Mouse (Mus musculus) limb, embryonic 15.5 days (tissue): Measurements from ENCODE around the gene Mospd3. TPM values are rescaled to one million over a fixed set of nuclear protein-coding genes. Genes with fewer than 3 reads are reported as not detected.

ENCODE experiments used
- ATAC-seq: fragments of 200-750 bp; cut with Nextera tagmentation; 2 replicates; pipeline ENCODE4 v1.8.0; 2017; ENCODE audit warnings: low read depth, moderate TSS enrichment; ENCODE audit not compliant: insufficient number of reproducible peaks, low FRiP score, low TSS enrichment
- H3K27ac ChIP-seq: fragments of 300-500 bp; sonication (generic); 2 replicates; pipeline ENCODE4 v1.5.1; 2015; ENCODE audit warnings: moderate library complexity, mild to moderate bottlenecking, inconsistent platforms
- H3K27me3 ChIP-seq: fragments of 300-500 bp; sonication (generic); 2 replicates; pipeline ENCODE4 v1.6.1; 2015; ENCODE audit warnings: inconsistent platforms
- H3K36me3 ChIP-seq: fragments of 300-500 bp; sonication (generic); 2 replicates; pipeline ENCODE4 v1.6.1; 2015; ENCODE audit warnings: inconsistent platforms
- H3K4me1 ChIP-seq: fragments of 300-500 bp; sonication (generic); 2 replicates; pipeline ENCODE4 v1.6.1; 2015; ENCODE audit warnings: inconsistent platforms
- H3K4me2 ChIP-seq: fragments of 300-500 bp; sonication (generic); 2 replicates; pipeline ENCODE4 v1.6.1; 2015; ENCODE audit warnings: mild to moderate bottlenecking, inconsistent platforms
- H3K4me3 ChIP-seq: fragments of 300-500 bp; sonication (generic); 2 replicates; pipeline ENCODE4 v1.5.1; 2015; ENCODE audit warnings: mild to moderate bottlenecking, inconsistent platforms
- H3K9ac ChIP-seq: fragments of 300-500 bp; sonication (generic); 2 replicates; pipeline ENCODE4 v1.6.1; 2015; ENCODE audit warnings: inconsistent platforms
- H3K9me3 ChIP-seq: fragments of 300-500 bp; sonication (generic); 2 replicates; pipeline ENCODE4 v1.6.1; 2016; ENCODE audit warnings: inconsistent platforms
- WGBS: fragments of 180-500 bp; shearing (Covaris S2); methylation state at CpG from one replicate; pipeline ENCODE4 v1.1.7; 2015; 5-methylcytosine and 5-hydroxymethylcytosine counted together
- polyA plus RNA-seq: library from polyadenylated mRNA; unstranded; fragments of >200 nt; fragmentation: Nextera tagmentation; extraction: Ambion mirVana; gene quantifications from 2 replicates; pipeline ENCODE4 v1.2.1, GENCODE M21; 2015

The Mospd3 gene
- polyA plus RNA-seq, 1 experiment from 2014 or later = 41.8 TPM

DNA sequence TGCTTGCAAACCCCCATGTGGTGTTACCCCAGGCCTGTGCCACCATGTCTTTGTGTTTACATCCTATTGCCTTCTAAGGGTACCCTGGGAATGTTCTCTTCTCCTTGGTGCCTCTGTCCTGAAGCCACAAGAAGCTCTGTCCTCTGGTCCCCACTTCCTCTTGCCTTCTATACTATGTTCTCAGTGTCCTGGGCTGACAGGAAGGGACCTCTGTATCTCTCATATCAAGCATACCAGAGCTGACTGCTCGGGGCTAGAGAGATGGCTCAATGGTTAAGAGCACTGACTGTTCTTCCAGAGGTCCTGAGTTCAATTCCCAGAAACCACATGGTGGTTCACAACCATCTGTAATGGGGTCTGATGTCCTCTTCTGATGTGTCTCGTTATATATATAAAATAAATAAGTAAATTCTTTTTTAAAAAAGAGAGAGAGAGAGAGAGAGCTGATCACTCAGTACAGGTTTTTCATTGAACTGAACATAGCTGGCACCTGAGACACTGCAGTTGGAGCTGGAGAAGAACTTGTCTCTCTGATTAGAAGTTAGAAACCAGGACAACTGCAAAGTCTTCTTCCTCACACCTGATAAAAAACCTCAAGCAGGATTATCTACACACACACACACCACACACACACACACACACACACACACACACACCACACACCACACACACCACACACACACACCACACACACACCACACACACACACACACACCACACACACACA, 2.6 kb downstream of the Mospd3 start:
- peaks cover 20% of the 10 kb centered on the region for H3K4me1 ChIP-seq
- H3K9me3 ChIP-seq = no peaks in the 10 kb centered on the region
- H3K27me3 ChIP-seq = no peaks in the 10 kb centered on the region
- no peak overlapping the region for H3K9ac ChIP-seq
- ATAC-seq = no peak
- no peak overlapping the region for H3K4me3 ChIP-seq
- H3K36me3 ChIP-seq = peaks cover 12% of the 10 kb centered on the region
- no peak overlapping the region for H3K27ac ChIP-seq
- 88% methylated on average over 2 of the region's 2 CpGs for WGBS
- no peak overlapping the region for H3K4me2 ChIP-seq

DNA sequence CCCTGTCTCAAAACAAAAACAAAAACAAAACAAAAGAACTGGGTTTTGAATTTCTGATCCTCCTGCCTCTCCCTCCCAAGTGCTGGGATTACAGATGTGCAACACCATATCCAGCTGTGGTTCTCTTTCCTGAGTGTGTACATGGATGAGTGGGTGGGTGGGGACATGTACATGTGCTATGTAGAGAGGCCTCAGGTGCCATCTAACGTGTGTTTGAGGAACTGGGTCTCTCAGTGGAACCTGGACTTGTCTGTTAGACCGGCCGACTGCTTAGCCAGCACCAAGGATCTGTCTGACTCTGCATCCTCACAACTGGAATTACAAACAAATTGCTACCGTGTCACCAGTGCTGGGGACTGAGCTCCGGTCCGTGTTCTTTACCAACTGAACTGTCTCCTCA, 3.2 kb downstream of the Mospd3 start:
- no peak overlapping the region for H3K4me3 ChIP-seq
- no peak overlapping the region for H3K27ac ChIP-seq
- no peak overlapping the region for H3K9ac ChIP-seq
- H3K36me3 ChIP-seq = peaks cover 12% of the 10 kb centered on the region
- ATAC-seq = no peak
- no peaks in the 10 kb centered on the region for H3K27me3 ChIP-seq
- 93% methylated on average over 6 of the region's 6 CpGs for WGBS
- no peaks in the 10 kb centered on the region for H3K9me3 ChIP-seq
- no peak overlapping the region for H3K4me2 ChIP-seq
- H3K4me1 ChIP-seq = peaks cover 18% of the 10 kb centered on the region

DNA sequence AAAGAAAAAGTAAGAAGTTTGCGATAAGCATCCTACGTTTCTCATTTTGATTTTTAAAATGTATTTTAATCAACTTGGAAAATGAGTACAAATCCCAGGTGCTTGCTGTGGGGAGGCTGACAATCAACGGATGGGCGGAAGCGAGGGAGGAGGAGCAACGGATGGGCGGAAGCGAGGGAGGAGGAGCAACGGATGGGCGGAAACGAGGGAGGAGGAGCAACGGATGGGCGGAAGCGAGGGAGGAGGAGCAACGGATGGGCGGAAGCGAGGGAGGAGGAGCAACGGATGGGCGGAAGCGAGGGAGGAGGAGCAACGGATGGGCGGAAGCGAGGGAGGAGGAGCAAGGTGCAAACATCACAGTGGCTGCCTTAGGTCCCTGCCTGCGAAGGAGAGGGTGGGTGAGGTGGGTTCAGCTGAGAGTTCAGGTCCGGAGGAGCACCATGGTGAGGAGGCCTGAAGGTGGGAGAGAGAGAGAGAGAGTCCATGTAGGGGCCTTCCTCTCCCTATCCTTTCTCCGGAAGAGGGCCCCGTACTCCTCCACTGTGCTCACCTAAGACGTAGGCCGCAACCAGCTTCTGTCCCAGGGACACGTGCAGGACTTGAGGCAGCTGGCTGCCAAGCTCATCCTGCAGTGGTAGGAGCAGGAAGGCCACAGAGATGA, 4.1 kb downstream of the Mospd3 start:
- 35% methylated on average over 29 of the region's 30 CpGs for WGBS
- Histone ChIP-seq H3K4me2 (0 out of 2 replicates have a peak overlapping the region, but pooled peaks have one; percentile 20), H3K9me3 (no peaks in the 10 kb centered on the region), H3K27me3 (no peaks in the 10 kb centered on the region), H3K4me3 (peak overlapping the region; percentile 7; the same call in 1 of the 2 replicates), H3K27ac (no peak overlapping the region), H3K36me3 (peaks cover 12% of the 10 kb centered on the region), H3K9ac (no peak overlapping the region), H3K4me1 (peaks cover 14% of the 10 kb centered on the region)
- ATAC-seq = no peak

DNA sequence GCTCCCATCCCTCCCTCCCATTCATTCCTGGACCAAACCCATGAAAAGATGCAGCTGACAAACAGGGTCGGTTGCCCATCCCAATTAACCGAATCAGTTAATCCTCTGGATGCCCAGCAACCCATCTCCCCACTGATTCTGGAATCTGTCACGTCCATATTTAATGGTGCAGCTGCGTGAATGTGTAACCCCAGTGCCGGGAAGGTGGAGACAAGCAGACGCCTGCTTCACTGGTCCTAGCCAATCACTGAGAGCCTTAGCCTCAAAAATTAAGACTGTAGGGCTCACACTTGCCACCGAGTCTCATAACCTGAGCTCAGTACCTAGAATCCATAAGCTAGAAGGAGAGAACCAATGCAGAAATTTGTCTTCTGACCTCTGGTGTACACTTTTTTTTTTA, 4.9 kb downstream of the Mospd3 start:
- Histone ChIP-seq H3K4me3 (no peak overlapping the region), H3K4me2 (no peak overlapping the region), H3K36me3 (peaks cover 12% of the 10 kb centered on the region), H3K27ac (no peak overlapping the region), H3K9me3 (no peaks in the 10 kb centered on the region), H3K27me3 (no peaks in the 10 kb centered on the region), H3K9ac (no peak overlapping the region), H3K4me1 (peaks cover 14% of the 10 kb centered on the region)
- no peak for ATAC-seq
- 83% methylated on average over 7 of the region's 7 CpGs for WGBS

DNA sequence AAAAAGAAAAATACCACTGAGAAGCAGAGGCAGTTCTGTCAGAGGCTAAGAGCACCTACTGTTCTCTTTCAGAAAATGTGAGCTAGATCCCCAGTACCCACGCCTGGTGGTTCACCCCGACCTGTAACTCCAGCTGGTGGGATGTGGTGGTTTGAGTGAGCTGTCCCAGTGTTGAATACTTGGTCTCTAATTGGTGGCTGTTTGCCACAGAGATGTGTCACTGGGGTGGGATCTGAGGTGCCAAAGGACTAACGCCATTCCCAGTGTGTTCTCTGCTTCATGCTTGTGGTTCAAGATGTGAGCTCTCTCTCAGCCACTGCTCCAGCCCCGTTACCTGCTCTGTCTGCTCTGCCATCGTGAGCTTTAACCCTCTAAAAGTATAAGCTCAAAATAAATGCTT, 10.4 kb downstream of the Mospd3 start:
- Histone ChIP-seq H3K27me3 (no peaks in the 10 kb centered on the region), H3K36me3 (no peaks in the 10 kb centered on the region), H3K9ac (no peak overlapping the region), H3K9me3 (no peaks in the 10 kb centered on the region), H3K4me1 (no peaks in the 10 kb centered on the region), H3K27ac (no peak overlapping the region), H3K4me3 (no peak overlapping the region), H3K4me2 (no peak overlapping the region)
- 74% methylated on average over 5 of the region's 5 CpGs for WGBS
- ATAC-seq = no peak

DNA sequence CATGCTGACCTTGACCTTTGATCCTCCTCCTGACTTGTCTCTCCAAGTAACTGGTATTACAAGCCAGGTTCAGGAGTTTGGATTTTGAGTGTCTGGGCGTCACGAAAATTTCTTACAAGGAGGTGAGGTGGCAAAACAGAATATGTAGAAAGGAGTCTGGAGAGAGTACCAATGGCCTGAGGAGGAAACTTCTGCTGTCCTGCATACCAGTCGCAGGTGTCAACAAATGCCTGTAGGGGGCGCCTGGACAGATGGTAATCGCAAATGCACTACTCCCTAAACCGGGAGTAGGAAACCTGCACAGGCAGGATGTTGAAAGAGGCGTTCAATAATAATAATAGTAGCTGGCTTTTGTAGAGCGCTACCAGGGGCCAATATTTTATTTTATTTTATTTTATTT, 15.9 kb downstream of the Mospd3 start:
- H3K4me2 ChIP-seq = no peak overlapping the region
- no peak overlapping the region for H3K4me3 ChIP-seq
- peaks cover 16% of the 10 kb centered on the region for H3K27me3 ChIP-seq
- H3K9me3 ChIP-seq = no peaks in the 10 kb centered on the region
- no peaks in the 10 kb centered on the region for H3K36me3 ChIP-seq
- ATAC-seq = no peak
- peaks cover 22% of the 10 kb centered on the region; the same call in 1 of the 2 replicates for H3K4me1 ChIP-seq
- 31% methylated on average over 8 of the region's 8 CpGs for WGBS
- no peak overlapping the region for H3K9ac ChIP-seq
- no peak overlapping the region for H3K27ac ChIP-seq

DNA sequence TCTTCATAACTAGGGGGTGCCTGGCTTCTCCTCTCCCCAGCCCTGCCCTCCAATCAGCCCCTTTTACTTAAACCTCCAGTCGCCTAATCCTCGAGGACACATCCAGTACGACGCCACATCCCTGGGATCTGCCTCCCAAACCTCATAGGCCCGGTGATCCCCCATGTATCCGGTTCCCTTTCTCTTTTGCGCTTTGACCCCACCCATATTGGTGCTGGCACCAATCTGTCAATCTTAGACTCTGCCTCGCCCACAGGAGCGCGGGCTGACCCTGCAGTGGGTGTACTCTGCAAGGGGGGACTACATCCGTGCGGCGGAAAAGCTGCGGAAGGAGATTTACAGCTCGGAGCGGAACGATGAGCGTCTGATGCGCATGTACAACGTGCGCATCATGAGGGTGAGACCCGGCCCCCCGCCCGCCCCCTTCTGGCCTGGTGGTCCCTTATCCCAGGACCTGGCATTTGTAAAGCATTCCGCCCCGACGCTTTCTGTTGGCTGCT, 17.1 kb downstream of the Mospd3 start:
- 0 out of 2 replicates have a peak, but pooled peaks have one; percentile 37 for ATAC-seq
- H3K9ac ChIP-seq = 0 out of 2 replicates have a peak overlapping the region, but pooled peaks have one; percentile 0
- peaks cover 22% of the 10 kb centered on the region; the same call in 1 of the 2 replicates for H3K4me1 ChIP-seq
- peak overlapping the region; percentile 40 for H3K4me3 ChIP-seq
- peak overlapping the region; percentile 62 for H3K4me2 ChIP-seq
- no peaks in the 10 kb centered on the region for H3K9me3 ChIP-seq
- H3K36me3 ChIP-seq = no peaks in the 10 kb centered on the region
- peaks cover 16% of the 10 kb centered on the region for H3K27me3 ChIP-seq
- WGBS = 17% methylated on average over 27 of the region's 27 CpGs
- peak overlapping the region; percentile 50 for H3K27ac ChIP-seq

DNA sequence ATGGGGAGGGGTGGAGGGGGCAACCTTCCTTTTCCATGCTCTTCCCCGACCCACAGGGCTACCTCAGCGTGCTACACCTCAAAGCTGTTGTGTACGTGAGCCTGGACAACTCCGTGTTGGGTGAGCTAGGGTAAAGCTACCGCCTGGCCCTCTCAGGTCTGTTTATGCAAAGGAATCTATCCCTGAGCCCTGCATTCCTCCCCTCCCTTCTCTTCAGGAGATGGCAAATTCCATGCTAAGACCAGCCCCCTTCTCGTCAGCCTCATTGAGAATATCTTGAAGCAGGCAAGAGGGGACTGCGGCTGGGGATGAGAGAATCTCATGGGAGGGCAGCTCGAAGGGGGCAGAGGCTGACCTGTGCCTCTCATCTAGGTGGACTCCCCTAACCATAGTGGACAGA, 18.2 kb downstream of the Mospd3 start:
- Histone ChIP-seq H3K27ac (no peak overlapping the region), H3K4me2 (no peak overlapping the region), H3K4me1 (peaks cover 22% of the 10 kb centered on the region; the same call in 1 of the 2 replicates), H3K9me3 (no peaks in the 10 kb centered on the region), H3K4me3 (no peak overlapping the region), H3K9ac (no peak overlapping the region), H3K27me3 (peaks cover 16% of the 10 kb centered on the region), H3K36me3 (no peaks in the 10 kb centered on the region)
- 28% methylated on average over 8 of the region's 8 CpGs for WGBS
- ATAC-seq = no peak

DNA sequence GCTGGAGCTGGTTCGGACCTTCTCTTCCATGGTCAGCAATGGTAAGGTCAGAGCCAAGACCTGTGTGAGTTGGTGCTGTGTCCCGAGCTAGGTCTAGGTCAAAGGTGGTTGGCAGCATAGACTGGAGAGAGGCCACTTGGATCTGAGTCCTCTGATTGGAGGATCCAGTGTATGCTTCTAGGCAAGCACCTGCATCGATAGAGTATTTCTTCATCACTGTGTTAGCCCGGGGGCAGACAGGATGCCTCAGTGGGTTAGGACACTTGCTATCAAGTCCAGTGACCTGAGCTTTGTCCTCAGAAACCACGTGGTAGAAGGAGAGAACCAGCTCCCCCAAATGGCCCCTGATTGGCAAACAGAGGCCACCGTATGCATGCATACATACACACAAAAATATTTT, 20.6 kb downstream of the Mospd3 start:
- Histone ChIP-seq H3K9me3 (no peaks in the 10 kb centered on the region), H3K27me3 (peaks cover 16% of the 10 kb centered on the region), H3K4me1 (peaks cover 22% of the 10 kb centered on the region; the same call in 1 of the 2 replicates), H3K4me3 (no peak overlapping the region), H3K4me2 (no peak overlapping the region), H3K27ac (no peak overlapping the region), H3K9ac (no peak overlapping the region), H3K36me3 (no peaks in the 10 kb centered on the region)
- ATAC-seq = no peak
- WGBS = 79% methylated on average over 6 of the region's 6 CpGs

DNA sequence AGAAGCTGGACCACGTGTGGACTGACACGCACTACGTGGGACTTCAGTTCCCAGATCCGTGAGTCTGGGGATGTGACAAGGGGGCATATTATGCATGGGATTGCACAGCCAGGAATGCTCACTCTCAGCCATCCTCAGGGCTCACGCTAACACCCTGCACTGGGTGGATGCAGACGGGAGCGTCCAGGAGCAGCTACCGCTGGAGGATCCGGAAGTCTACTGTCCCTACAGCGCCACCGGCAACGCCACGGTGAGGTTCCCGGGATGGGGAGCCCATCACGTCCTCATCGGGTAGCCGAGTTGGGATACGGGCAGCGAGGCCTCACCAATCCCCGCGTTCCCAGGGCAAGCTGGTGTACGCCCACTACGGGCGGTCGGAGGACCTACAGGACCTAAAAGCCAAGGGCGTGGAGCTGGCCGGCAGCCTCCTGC, 26.4 kb downstream of the Mospd3 start:
- no peak for ATAC-seq
- Histone ChIP-seq H3K4me1 (peaks cover 10% of the 10 kb centered on the region), H3K4me2 (peak overlapping the region; percentile 41), H3K36me3 (no peaks in the 10 kb centered on the region), H3K27me3 (peaks cover 15% of the 10 kb centered on the region), H3K27ac (no peak overlapping the region), H3K9me3 (no peaks in the 10 kb centered on the region), H3K4me3 (peak overlapping the region; percentile 25), H3K9ac (no peak overlapping the region)
- WGBS = 6% methylated on average over 27 of the region's 27 CpGs

DNA sequence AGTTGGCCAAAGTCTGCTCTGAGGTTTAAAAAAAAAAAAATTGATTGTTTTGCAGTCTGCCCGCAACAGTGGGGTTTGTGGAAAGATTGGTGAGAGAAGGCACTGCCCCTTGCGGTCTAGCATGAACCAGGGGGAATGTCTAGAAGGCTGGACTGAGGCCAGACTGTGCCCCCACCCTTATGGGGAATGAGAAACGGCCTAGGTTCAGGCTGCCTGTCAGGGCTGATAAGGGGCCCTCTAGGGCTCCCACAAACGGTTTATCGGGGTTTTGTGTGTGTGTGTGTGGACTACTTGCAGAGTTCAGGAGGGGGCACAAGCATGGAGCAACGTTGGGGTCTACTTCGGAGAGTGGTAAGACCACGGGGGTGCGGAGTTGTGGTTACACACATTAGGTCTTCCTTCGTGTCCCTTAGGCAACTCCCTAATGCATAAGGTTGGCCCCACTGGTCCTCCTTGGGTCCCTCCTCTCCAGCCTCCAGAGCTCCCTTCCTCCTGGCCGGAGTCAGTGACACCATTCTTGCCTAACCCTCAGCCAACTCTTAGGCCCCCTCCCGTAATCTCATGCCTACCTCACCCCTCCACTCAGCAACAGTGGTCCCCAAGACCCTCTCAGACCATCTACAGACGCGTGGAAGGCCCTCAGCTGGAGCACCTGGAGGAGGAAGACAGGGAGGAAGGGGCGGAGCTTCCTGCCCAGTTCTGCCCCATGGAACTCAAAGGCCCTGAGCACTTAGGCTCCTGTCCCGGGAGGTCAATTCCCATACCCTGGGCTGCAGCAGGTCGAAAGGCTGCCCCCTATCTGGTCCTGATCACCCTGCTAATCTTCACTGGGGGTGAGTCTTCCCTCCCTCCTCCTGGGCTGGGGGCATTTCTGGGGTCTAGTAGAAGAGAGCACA, 29.9 kb downstream of the Mospd3 start:
- no peak overlapping the region for H3K9ac ChIP-seq
- 76% methylated on average over 17 of the region's 17 CpGs for WGBS
- no peak overlapping the region for H3K27ac ChIP-seq
- H3K4me2 ChIP-seq = no peak overlapping the region
- peaks cover 10% of the 10 kb centered on the region for H3K4me1 ChIP-seq
- ATAC-seq = no peak
- no peaks in the 10 kb centered on the region for H3K36me3 ChIP-seq
- peaks cover 15% of the 10 kb centered on the region for H3K27me3 ChIP-seq
- no peak overlapping the region for H3K4me3 ChIP-seq
- H3K9me3 ChIP-seq = no peaks in the 10 kb centered on the region
